Mouse (Mus musculus): ENCODE measurements at regions not wholly inside any gene's neighbourhood (a gene's known extent, or its start where the extent isn't known, plus 50 kb on each side); places are given as distances from the start of the nearest gene placed in this dataset.

DNA sequence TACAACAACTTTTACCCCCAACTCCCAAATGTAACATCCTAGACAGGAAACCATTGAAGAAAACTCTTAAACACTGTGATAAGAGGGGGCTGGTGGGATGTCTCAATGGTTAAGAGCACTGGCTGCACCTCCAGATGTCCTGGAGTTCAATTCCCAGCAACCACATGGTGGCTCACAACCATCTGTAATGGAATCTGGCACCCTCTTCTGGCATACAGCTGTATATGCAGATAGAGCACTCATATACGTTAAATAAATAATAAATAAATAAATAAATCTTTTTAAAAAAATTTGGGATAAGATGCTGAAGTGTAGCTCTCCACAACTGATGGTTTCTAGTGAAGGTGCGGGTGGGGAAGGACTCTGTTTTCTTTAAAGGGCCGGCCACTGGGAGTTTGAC, 69.3 kb downstream of the Kctd15 start:
- Histone ChIP-seq H3K27me3 (ENCODE audit: control insufficient read depth in 1 of 2, insufficient read depth in 2 of 2, low read length in 2 of 2) (no peaks in the 10 kb centered on the region), H3K79me2 (ENCODE audit: control insufficient read depth, insufficient read depth, low read length, poor library complexity) (no peaks in the 10 kb centered on the region), H3K9ac (ENCODE audit: control insufficient read depth, low read depth, low read length, poor library complexity, severe bottlenecking) (no peak overlapping the region), H3K4me3 (ENCODE audit: control insufficient read depth in 1 of 2, insufficient read depth in 1 of 2, low read depth in 2 of 2, low read length in 2 of 2) (no peak overlapping the region), H3K27ac (ENCODE audit: control insufficient read depth, low read depth, low read length) (no peak overlapping the region), H3K9me3 (replicated peaks; ENCODE audit: insufficient read depth, low read length) (no peaks in the 10 kb centered on the region), H3K4me1 (ENCODE audit: control insufficient read depth in 1 of 2, insufficient read depth in 2 of 2, low read length in 2 of 2) (no peaks in the 10 kb centered on the region), H3K36me3 (ENCODE audit: control insufficient read depth in 1 of 2, insufficient read depth in 2 of 2, low read length in 2 of 2) (no peaks in the 10 kb centered on the region)
- TF ChIP-seq E2F4 (IDR thresholded peaks at IDR 0.05; ENCODE audit: borderline replicate concordance, low read depth, low read length) (no peak), POLR2AphosphoS2 (IDR thresholded peaks at IDR 0.05; ENCODE audit: low read length) (no peak), GATA1 (IDR thresholded peaks at IDR 0.05; ENCODE audit: low read depth, low read length) (no peak), ZC3H11A (IDR thresholded peaks at IDR 0.05; ENCODE audit: low read depth, low read length) (no peak), MYC (IDR thresholded peaks at IDR 0.05; ENCODE audit: low read depth, low read length) (no peak), MAX (IDR thresholded peaks at IDR 0.05; ENCODE audit: low read length) (no peak), BHLHE40 (IDR thresholded peaks at IDR 0.05; ENCODE audit: borderline replicate concordance, low read depth, low read length) (no peak), MEF2A (IDR thresholded peaks at IDR 0.05; ENCODE audit: extremely low read depth, insufficient replicate concordance, low read depth, low read length, poor library complexity, severe bottlenecking) (no peak)
- DNase-seq (ENCODE audit: low read depth, low spot score) = no peak

DNA sequence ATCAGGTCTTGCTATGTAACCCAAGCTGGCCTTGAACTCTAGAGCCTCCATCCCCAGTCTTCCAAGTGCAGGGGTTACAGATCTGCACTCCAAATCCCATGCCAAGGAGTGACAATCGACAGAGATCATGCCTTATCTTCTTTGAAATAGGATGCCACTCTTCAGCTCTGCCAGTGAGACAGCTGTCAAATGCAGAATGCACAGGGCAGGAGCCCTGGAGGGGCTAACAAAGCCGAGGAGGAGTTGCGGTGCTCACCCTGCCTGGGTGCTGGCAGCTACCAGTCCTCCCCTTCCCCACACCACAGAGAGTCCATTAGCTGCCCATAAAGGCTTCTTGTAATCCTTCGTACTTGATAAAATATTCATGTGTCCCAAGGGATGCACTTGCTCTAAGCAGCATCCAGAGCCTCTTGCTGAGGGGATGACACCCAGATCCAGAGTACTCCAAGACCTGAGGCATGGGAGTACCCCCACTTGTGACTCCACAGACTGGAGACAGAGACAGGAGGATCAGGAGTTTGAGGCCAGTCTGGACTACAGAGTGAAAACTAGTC, 71.1 kb downstream of the Kctd15 start:
- Histone ChIP-seq H3K36me3 (ENCODE audit: control insufficient read depth in 1 of 2, insufficient read depth in 2 of 2, low read length in 2 of 2) (no peaks in the 10 kb centered on the region), H3K4me3 (ENCODE audit: control insufficient read depth in 1 of 2, insufficient read depth in 1 of 2, low read depth in 2 of 2, low read length in 2 of 2) (no peak overlapping the region), H3K27me3 (ENCODE audit: control insufficient read depth in 1 of 2, insufficient read depth in 2 of 2, low read length in 2 of 2) (no peaks in the 10 kb centered on the region), H3K27ac (ENCODE audit: control insufficient read depth, low read depth, low read length) (no peak overlapping the region), H3K9ac (ENCODE audit: control insufficient read depth, low read depth, low read length, poor library complexity, severe bottlenecking) (no peak overlapping the region), H3K9me3 (replicated peaks; ENCODE audit: insufficient read depth, low read length) (no peaks in the 10 kb centered on the region), H3K4me1 (ENCODE audit: control insufficient read depth in 1 of 2, insufficient read depth in 2 of 2, low read length in 2 of 2) (no peaks in the 10 kb centered on the region), H3K79me2 (ENCODE audit: control insufficient read depth, insufficient read depth, low read length, poor library complexity) (no peaks in the 10 kb centered on the region)
- DNase-seq (ENCODE audit: low read depth, low spot score) = no peak
- TF ChIP-seq USF1 (IDR thresholded peaks at IDR 0.05; ENCODE audit: low read depth, low read length) (no peak), HCFC1 (IDR thresholded peaks at IDR 0.05; ENCODE audit: low read depth, low read length) (no peak), MXI1 (IDR thresholded peaks at IDR 0.05; ENCODE audit: low read depth, low read length) (no peak), POLR2AphosphoS5 (IDR thresholded peaks at IDR 0.05; ENCODE audit: borderline replicate concordance, low read depth, low read length) (no peak), NRF1 (IDR thresholded peaks at IDR 0.05; ENCODE audit: insufficient read depth, low read depth, low read length, poor library complexity, severe bottlenecking) (no peak), SMC3 (IDR thresholded peaks at IDR 0.05; ENCODE audit: low read depth, low read length) (no peak), RCOR1 (IDR thresholded peaks at IDR 0.05; ENCODE audit: low read depth, low read length) (no peak), ELF1 (IDR thresholded peaks at IDR 0.05; ENCODE audit: low read depth, low read length) (no peak), TCF12 (IDR thresholded peaks at IDR 0.05; ENCODE audit: low read depth, low read length) (no peak), ZKSCAN1 (IDR thresholded peaks at IDR 0.05; ENCODE audit: low read depth, low read length) (no peak), JUND (IDR thresholded peaks at IDR 0.05; ENCODE audit: low read depth, low read length) (no peak), MAX (IDR thresholded peaks at IDR 0.05; ENCODE audit: low read length) (no peak)
